Mouse (Mus musculus): ENCODE measurements around the gene Stap2. TPM values are rescaled to one million over a fixed set of nuclear protein-coding genes. Genes with fewer than 3 reads are reported as not detected.

The Stap2 gene
- polyA plus RNA-seq, 1 experiment from 2014 or later, result 6.8 TPM

DNA sequence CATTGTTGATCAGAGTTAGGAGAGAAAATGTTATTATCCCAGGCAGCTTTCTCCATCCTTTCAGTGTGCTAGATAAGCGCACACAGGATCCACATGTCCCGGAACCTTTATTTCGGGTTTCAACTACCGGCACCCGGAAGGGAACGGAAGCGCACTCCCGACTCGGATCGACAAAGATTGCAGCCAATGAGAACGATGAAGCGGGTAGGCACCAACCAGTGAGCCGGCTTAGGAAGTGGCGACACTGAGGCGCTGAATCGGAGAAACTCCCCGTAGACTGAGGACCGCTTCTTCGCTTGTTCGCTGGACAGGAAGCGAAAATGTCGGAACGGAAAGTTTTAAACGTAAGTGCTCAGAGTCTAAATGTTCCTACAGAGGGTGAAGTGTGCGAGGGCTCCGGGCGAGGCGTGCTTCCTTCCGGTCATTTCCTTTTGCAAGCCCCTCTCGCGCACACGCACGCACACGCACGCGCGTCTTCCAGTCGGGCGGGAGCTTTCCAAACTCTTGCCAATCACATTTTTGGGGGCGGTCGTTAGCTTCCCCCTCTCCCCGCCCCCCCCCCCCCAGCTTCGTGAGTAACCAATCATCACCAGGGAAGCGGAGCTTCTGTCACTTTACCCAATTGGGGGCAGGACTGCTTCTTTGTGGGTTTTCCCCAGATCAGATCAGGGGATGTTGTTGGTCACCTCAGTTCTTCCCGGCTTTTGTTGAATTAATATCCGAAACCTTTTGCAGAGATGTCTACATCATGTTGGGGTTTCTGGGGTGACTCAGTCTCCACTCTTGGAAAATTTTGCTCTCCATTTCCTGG, 46.3 kb downstream of the Stap2 start, which contains the start of gene Yju2:
Gene Yju2, plus strand, starts transcription at position 182 of the 811 bp plus-strand sequence.
- peaks cover 25% of the 10 kb centered on the region for H3K4me1 ChIP-seq (ENCODE audit: control insufficient read depth, insufficient read depth, low read depth, low read length)
- WGBS, result under 1% methylated on average over 45 of the region's 46 CpGs
- peak; percentile 91 for ATAC-seq
- peak within 1 kb of the TSS; percentile 58 for H3K4me3 ChIP-seq (ENCODE audit: low read length)
- H3K27ac ChIP-seq (ENCODE audit: low read depth, low read length), result peak within 1 kb of the TSS; percentile 94
- peak within 1 kb of the TSS; percentile 75 for H3K4me2 ChIP-seq (ENCODE audit: low read length)
- H3K9ac ChIP-seq (ENCODE audit: low read depth, low read length), result peak within 1 kb of the TSS; percentile 72
- H3K9me3 ChIP-seq (ENCODE audit: control insufficient read depth, low read length), result no peaks in the 10 kb centered on the region
- H3K27me3 ChIP-seq (replicated peaks; ENCODE audit: control insufficient read depth, insufficient read depth, low read length), result no peaks in the 10 kb centered on the region; the same call in 1 of the 2 replicates
- H3K36me3 ChIP-seq (ENCODE audit: control insufficient read depth, insufficient read depth, low read length), result peaks cover 9% of the 10 kb centered on the region; the same call in 1 of the 2 replicates

DNA sequence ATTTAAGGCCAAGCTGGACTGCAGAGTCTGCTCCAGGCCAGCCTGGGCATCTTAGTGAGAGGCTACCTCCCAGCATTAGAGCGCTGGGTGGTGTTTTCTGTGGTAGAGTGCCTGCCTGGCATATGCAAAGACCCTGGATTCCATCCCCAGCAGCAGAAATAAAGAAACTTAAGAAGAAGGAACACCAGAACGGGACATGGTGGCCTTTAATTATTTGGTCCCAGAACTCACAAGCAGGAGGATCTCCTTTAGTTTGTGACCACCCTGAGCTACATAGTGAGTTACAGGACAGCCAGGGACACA, 46.8 kb downstream of the Stap2 start:
- no peak for ATAC-seq
- peak overlapping the region; percentile 75 for H3K4me2 ChIP-seq (ENCODE audit: low read length)
- peak overlapping the region; percentile 58 for H3K4me3 ChIP-seq (ENCODE audit: low read length)
- H3K27me3 ChIP-seq (replicated peaks; ENCODE audit: control insufficient read depth, insufficient read depth, low read length), result no peaks in the 10 kb centered on the region; the same call in 1 of the 2 replicates
- no peaks in the 10 kb centered on the region for H3K9me3 ChIP-seq (ENCODE audit: control insufficient read depth, low read length)
- peaks cover 9% of the 10 kb centered on the region; the same call in 1 of the 2 replicates for H3K36me3 ChIP-seq (ENCODE audit: control insufficient read depth, insufficient read depth, low read length)
- H3K27ac ChIP-seq (ENCODE audit: low read depth, low read length), result peak overlapping the region; percentile 62
- WGBS, result 14% methylated on average over 2 of the region's 2 CpGs
- H3K4me1 ChIP-seq (ENCODE audit: control insufficient read depth, insufficient read depth, low read depth, low read length), result peaks cover 25% of the 10 kb centered on the region
- H3K9ac ChIP-seq (ENCODE audit: low read depth, low read length), result peak overlapping the region; percentile 61

GRCm38 (mm10) chr17:55957726-55958583, 47.4 kb downstream of the Stap2 start:
- Histone ChIP-seq H3K9ac (ENCODE audit: low read depth, low read length) (peak overlapping the region; percentile 61), H3K9me3 (ENCODE audit: control insufficient read depth, low read length) (no peaks in the 10 kb centered on the region), H3K36me3 (ENCODE audit: control insufficient read depth, insufficient read depth, low read length) (peaks cover 6% of the 10 kb centered on the region; the same call in 1 of the 2 replicates), H3K4me2 (ENCODE audit: low read length) (peak overlapping the region; percentile 75), H3K27ac (ENCODE audit: low read depth, low read length) (peak overlapping the region; percentile 62), H3K4me3 (ENCODE audit: low read length) (peak overlapping the region; percentile 58), H3K27me3 (replicated peaks; ENCODE audit: control insufficient read depth, insufficient read depth, low read length) (no peaks in the 10 kb centered on the region; the same call in 1 of the 2 replicates), H3K4me1 (ENCODE audit: control insufficient read depth, insufficient read depth, low read depth, low read length) (peaks cover 25% of the 10 kb centered on the region)
- ATAC-seq, result no peak
- 79% methylated on average over 13 of the region's 13 CpGs for WGBS

- ATAC-seq, result no peak
- H3K4me3 ChIP-seq (ENCODE audit: low read length), result no peak overlapping the region
- H3K27ac ChIP-seq (ENCODE audit: low read depth, low read length), result no peak overlapping the region
- peaks cover 25% of the 10 kb centered on the region for H3K4me1 ChIP-seq (ENCODE audit: control insufficient read depth, insufficient read depth, low read depth, low read length)
- H3K4me2 ChIP-seq (ENCODE audit: low read length), result peak overlapping the region; percentile 81
- 15% methylated on average over 9 of the region's 9 CpGs for WGBS
- no peaks in the 10 kb centered on the region for H3K9me3 ChIP-seq (ENCODE audit: control insufficient read depth, low read length)
- 0 out of 2 replicates have a peak overlapping the region, but pooled peaks have one; percentile 2 for H3K9ac ChIP-seq (ENCODE audit: low read depth, low read length)
- no peaks in the 10 kb centered on the region; the same call in 1 of the 2 replicates for H3K27me3 ChIP-seq (replicated peaks; ENCODE audit: control insufficient read depth, insufficient read depth, low read length)
- H3K36me3 ChIP-seq (ENCODE audit: control insufficient read depth, insufficient read depth, low read length), result 0 out of 2 replicates have a peak, but pooled peaks cover 2% of the 10 kb centered on the region
Observed at GRCm38 (mm10) chr17:55957168-55957567, 48.2 kb downstream of the Stap2 start.

DNA sequence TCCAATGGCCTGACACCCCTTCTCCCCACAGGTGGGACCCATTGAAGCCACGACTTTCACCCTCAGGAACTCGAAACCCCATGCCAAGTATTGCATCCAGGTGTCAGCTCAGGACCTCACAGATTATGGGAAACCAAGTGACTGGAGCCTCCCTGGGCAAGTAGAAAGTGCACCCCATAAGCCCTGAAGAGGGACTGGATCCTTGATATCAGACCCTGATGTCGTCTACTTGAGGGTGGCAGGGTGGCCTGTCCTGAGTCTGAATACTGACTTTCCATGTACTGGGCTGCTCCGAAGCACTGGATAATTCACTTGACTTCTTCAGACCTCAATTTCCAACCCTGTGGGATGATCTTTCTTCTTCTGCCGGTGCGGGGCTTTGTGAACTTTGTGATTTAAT, 48.8 kb downstream of the Stap2 start:
- H3K27ac ChIP-seq (ENCODE audit: low read depth, low read length), result peak overlapping the region; percentile 69
- peak overlapping the region; percentile 60 for H3K4me3 ChIP-seq (ENCODE audit: low read length)
- 33% methylated on average over 6 of the region's 6 CpGs for WGBS
- peak overlapping the region; percentile 70 for H3K9ac ChIP-seq (ENCODE audit: low read depth, low read length)
- H3K27me3 ChIP-seq (replicated peaks; ENCODE audit: control insufficient read depth, insufficient read depth, low read length), result no peaks in the 10 kb centered on the region; the same call in 1 of the 2 replicates
- H3K36me3 ChIP-seq (ENCODE audit: control insufficient read depth, insufficient read depth, low read length), result no peaks in the 10 kb centered on the region
- H3K4me1 ChIP-seq (ENCODE audit: control insufficient read depth, insufficient read depth, low read depth, low read length), result peaks cover 25% of the 10 kb centered on the region
- ATAC-seq, result no peak
- peak overlapping the region; percentile 81 for H3K4me2 ChIP-seq (ENCODE audit: low read length)
- no peaks in the 10 kb centered on the region for H3K9me3 ChIP-seq (ENCODE audit: control insufficient read depth, low read length)

DNA sequence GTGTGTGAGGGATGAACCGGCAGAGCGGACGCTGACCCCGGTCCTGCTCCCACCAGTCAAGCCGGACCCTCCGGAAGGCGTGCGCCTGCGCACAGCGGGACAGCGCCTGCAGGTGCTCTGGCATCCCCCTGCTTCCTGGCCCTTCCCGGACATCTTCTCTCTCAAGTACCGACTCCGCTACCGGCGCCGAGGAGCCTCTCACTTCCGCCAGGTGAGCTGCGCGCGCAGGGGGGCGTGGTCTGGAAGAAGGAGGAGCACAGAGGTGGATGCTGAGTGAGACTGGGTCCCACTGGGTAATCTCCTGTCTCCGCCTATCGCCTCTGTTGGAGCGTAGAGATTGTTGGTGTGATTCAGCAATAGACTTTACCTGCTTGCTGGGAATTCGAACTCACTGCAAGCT, 49.3 kb downstream of the Stap2 start:
- WGBS, result 1% methylated on average over 26 of the region's 26 CpGs
- Histone ChIP-seq H3K4me1 (ENCODE audit: control insufficient read depth, insufficient read depth, low read depth, low read length) (peaks cover 25% of the 10 kb centered on the region), H3K27me3 (replicated peaks; ENCODE audit: control insufficient read depth, insufficient read depth, low read length) (no peaks in the 10 kb centered on the region; the same call in 1 of the 2 replicates)

DNA sequence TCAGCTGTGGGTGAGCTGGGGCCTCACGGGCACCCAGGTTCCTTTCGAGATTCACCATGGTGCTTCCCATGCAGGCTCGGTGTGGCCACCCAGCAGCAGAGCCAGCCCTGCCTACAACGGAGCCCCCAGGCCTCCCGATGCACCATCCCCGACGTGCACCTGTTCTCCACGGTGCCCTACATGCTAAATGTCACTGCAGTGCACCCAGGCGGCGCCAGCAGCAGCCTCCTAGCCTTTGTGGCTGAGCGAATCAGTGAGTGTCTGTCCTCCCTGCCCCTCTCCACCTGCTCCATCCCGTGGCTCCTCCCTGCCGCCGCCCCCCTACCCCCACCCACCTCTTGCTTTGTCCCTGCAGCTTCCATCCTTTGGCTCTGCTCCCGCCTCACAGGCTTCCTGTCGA, 51.2 kb downstream of the Stap2 start:
- Histone ChIP-seq H3K36me3 (ENCODE audit: control insufficient read depth, insufficient read depth, low read length) (no peaks in the 10 kb centered on the region), H3K9ac (ENCODE audit: low read depth, low read length) (no peak overlapping the region), H3K4me3 (ENCODE audit: low read length) (no peak overlapping the region), H3K27me3 (replicated peaks; ENCODE audit: control insufficient read depth, insufficient read depth, low read length) (no peaks in the 10 kb centered on the region; the same call in 1 of the 2 replicates), H3K27ac (ENCODE audit: low read depth, low read length) (no peak overlapping the region), H3K9me3 (ENCODE audit: control insufficient read depth, low read length) (no peaks in the 10 kb centered on the region), H3K4me2 (ENCODE audit: low read length) (no peak overlapping the region), H3K4me1 (ENCODE audit: control insufficient read depth, insufficient read depth, low read depth, low read length) (peaks cover 17% of the 10 kb centered on the region)
- WGBS, result 35% methylated on average over 16 of the region's 16 CpGs
- ATAC-seq, result no peak

More for the DNA sequence above, 49.3 kb downstream of the Stap2 start:
- H3K27ac ChIP-seq (ENCODE audit: low read depth, low read length), result peak overlapping the region; percentile 69
- H3K36me3 ChIP-seq (ENCODE audit: control insufficient read depth, insufficient read depth, low read length), result no peaks in the 10 kb centered on the region
- no peaks in the 10 kb centered on the region for H3K9me3 ChIP-seq (ENCODE audit: control insufficient read depth, low read length)
- peak overlapping the region; percentile 81 for H3K4me2 ChIP-seq (ENCODE audit: low read length)
- H3K4me3 ChIP-seq (ENCODE audit: low read length), result peak overlapping the region; percentile 60
- ATAC-seq, result peak; percentile 55
- H3K9ac ChIP-seq (ENCODE audit: low read depth, low read length), result peak overlapping the region; percentile 70

DNA sequence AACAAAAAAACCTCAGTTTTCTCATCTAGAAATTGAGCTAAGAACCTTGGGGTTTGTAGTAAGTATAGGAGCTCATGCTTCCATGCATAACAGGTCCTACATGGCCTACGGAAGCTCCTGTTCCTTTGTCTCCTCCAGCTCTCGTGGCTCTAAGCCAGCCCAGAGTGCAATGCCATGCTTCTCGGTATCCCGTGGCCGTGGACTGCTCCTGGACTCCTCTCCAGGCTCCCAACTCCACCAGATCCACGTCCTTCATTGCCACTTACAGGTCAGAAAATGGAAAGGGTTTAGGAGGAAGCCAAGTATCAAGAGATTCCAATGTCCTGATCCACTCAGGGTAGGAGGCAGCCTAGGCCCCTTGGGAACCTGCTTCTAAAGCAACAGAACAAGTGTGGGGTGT, 51.6 kb downstream of the Stap2 start:
- WGBS, result 78% methylated on average over 6 of the region's 6 CpGs
- no peaks in the 10 kb centered on the region; the same call in 1 of the 2 replicates for H3K27me3 ChIP-seq (replicated peaks; ENCODE audit: control insufficient read depth, insufficient read depth, low read length)
- H3K4me1 ChIP-seq (ENCODE audit: control insufficient read depth, insufficient read depth, low read depth, low read length), result peaks cover 17% of the 10 kb centered on the region
- H3K36me3 ChIP-seq (ENCODE audit: control insufficient read depth, insufficient read depth, low read length), result no peaks in the 10 kb centered on the region
- H3K9ac ChIP-seq (ENCODE audit: low read depth, low read length), result no peak overlapping the region
- no peak overlapping the region for H3K4me2 ChIP-seq (ENCODE audit: low read length)
- H3K27ac ChIP-seq (ENCODE audit: low read depth, low read length), result no peak overlapping the region
- H3K9me3 ChIP-seq (ENCODE audit: control insufficient read depth, low read length), result no peaks in the 10 kb centered on the region
- ATAC-seq, result no peak
- no peak overlapping the region for H3K4me3 ChIP-seq (ENCODE audit: low read length)

Data from hindbrain, embryonic 16.5 days (tissue).